Mouse (Mus musculus) fibroblast of lung, adult 2 months (primary cell): Measurements from ENCODE around the gene Dennd6a.
"Not testable (repeated sequence)": the region's sequence is repeated elsewhere in the genome, so short reads cannot be mapped to it uniquely, and the experiment has no call there.

Experiments used
- DNase-seq: peaks from one replicate; pipeline ENCODE4 v3.0.0-alpha.2; 2011; ENCODE audit warnings: low read depth

Gene Dennd6a

GRCm38 (mm10) chr14:26643006-26643624 lies 69.5 kb downstream of the Dennd6a start:
- no peak for DNase-seq

DNA sequence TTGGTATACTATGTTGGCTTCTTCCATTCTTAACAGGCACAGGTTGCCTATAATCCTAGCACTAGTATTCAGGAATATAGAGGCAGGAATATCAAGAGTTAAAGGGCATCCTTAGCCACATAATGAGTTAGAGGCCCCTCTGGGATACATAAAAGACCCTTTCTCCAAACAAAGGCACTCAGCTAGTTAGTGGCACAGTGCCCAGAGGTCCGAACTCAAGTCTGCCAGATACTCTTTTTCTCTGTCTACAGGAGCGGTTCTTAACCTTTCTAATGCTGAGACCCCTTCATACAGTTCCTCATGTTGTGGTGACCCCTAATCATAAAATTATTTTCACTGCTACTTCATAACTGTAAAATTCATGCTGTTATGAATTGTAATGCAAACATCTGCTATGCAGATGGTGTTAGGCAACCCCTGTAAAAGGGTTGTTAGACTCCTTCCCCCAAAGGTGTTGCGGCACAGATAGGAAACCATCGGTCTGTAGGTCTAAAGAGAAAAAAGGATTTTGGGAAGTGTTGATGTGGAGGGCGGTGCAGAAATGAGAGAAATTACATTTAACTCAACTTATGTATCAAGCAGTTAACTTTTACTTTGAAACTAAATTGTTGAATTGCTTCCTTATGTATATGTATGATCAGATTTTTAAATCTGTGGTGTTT lies 72.5 kb downstream of the Dennd6a start:
- DNase-seq: no peak

GRCm38 (mm10) chr14:26647811-26648210 lies 74.2 kb downstream of the Dennd6a start:
- DNase-seq: no peak

GRCm38 (mm10) chr14:26651901-26652300 lies 78.2 kb downstream of the Dennd6a start:
- DNase-seq: no peak

DNA sequence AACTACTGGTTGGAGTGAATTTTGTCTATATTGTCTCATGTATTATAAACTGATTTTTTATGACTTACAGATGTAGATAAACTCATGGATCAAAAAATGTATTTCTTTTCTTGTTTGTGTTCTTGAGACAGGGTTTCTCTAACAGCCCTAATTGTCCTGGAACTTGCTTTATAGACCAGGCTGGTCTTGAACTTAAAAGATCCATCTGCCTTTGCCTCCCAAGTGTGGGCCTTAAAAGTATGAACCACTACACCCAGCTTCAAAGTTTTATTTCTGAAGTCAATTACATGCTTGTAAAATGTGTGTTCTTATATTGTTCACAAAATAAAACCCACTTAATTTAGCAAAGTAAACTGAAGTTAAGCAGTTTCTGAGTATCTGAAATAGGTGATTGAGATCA lies 84.5 kb downstream of the Dennd6a start:
- no peak for DNase-seq

- no peak for DNase-seq
Measured at GRCm38 (mm10) chr14:26660233-26660632, 86.6 kb downstream of the Dennd6a start.

GRCm38 (mm10) chr14:26662016-26662415 lies 88.4 kb downstream of the Dennd6a start:
- DNase-seq: no peak

- no peak for DNase-seq
Measured at GRCm38 (mm10) chr14:26662488-26662887, 88.8 kb downstream of the Dennd6a start.

DNA sequence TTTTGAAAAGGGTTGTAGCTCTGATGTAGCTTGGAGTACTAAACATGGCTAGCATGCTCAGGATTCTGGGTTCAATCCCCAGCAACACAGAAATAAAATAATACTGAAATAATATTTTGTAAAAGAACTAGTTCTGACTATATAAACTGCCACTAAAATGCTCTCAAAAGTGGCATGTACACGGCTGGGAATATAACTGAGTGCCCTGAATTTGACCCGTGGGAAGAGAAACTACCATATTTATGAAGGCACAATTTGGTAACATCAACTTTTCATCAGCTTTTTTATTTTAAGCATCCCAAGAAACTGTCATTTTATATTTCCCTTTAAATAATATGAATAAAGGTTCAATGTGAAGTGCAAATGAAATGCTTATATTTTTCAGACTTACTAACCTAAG lies 90.2 kb downstream of the Dennd6a start:
- DNase-seq: no peak

DNA sequence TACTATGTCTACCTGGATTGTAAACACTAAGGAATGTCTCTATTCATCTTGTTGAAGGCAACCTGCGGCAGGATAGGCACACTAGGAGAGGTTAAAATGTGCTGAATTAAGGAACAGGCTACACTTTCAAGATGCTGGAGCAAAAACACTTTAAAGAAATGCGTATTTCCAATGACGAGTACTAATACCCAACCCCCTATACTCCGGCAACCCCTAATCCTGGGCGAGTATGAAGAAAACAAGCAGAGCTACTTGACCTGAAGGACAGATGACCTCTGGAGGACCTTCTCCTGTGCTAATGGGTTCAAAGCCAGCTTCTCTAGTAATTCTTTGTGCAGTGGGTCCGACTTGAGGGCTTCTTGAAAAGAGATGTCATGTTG lies 94.3 kb downstream of the Dennd6a start:
- DNase-seq: no peak

GRCm38 (mm10) chr14:26668371-26669291 lies 95.0 kb downstream of the Dennd6a start:
- DNase-seq: no peak

DNA sequence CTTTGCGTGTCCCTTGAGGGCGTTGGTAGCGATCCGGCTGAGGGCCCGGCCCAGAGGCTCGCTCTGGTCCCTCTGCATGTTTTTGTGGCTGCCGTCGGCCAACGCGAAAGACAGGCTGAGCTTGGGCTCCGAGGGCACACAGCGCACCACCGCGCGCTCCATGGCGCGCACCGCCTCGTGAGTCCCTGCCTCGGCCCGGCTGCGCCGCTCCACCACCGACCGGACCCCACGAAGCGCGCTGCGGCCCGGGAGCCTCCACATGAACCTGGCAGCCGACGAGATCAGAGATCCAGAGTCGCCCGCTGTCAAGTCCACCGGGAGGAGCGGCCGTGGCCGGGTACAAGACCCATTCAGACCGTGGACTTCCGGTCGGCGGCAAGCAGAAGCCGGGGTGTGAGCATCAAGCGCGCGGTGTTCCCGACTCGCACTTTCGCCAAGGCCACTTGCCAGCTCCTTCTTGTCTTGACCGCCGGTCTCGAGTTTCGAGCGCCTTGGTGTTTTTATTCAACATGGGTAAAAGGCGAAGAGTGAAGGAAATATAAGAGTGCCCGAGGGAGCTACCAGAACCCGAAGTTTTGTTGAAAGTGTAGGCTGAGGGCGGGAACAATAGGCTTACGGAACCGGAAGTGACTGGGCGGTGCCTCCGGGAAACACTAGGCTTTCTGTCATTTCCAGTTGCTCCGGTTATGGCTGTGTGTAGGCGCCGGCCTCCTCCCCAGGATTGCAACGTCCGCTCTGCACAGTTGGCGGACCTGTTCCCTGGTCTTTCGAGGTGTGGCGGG lies 95.8 kb downstream of the Dennd6a start, which contains the start of gene Pde12:
TSS of gene Pde12 (minus strand) at position 592 of the 782 bp plus-strand sequence.
- peak; percentile 79 for DNase-seq

DNA sequence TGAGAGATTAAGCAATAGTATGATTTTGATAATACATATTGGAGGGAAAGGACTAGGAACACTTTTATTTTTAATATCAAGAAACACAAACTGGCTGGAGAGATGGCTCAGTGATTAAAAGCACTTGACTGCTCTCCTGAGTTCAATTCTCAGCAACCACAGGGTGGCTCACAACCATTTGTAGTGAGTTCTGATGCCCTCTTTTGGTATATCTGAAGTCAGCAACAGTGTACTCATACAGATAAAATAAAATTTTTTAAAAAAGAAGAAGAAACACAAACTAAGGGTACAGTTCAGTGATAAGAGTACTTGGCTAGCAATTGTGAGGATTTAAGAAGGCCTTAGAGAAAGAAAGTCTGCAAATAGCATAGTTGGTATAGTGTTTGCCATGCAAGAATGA lies 97.3 kb downstream of the Dennd6a start:
- DNase-seq: no peak

DNA sequence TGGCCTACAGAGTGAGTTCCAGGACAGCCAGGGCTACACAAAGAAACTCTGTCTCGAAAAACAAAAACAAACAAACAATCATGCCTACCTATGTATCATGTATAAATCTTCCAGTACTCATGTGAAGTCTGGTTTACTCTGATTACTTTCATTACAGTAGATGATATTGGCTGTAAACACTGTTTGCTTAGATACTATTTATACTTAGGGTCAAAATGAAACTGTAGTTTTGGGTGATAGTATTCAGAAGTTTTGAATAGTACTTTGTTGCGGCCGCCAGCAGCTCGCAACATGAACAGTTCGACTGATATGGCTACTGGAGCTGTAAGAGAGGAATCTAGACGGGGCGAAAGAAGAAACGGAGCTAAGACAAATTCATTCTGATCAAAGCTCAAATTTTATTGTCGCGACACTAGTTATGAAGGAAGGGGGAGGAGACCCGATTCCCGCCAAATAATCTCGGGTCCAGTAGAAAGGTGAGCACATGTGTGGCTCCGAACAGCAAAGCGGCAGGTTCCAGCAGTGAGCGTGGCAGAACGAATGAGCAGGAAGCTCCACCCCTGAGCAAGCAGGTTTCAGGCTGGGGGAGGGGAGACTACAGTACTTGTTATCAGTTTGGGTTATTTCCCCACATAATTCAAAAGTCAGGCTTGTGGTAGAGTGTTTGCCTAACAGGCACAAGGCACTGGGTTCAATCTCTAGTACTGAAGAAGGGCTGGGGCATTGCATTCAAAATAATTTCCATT lies 98.4 kb downstream of the Dennd6a start:
- DNase-seq: not testable (repeated sequence)

DNA sequence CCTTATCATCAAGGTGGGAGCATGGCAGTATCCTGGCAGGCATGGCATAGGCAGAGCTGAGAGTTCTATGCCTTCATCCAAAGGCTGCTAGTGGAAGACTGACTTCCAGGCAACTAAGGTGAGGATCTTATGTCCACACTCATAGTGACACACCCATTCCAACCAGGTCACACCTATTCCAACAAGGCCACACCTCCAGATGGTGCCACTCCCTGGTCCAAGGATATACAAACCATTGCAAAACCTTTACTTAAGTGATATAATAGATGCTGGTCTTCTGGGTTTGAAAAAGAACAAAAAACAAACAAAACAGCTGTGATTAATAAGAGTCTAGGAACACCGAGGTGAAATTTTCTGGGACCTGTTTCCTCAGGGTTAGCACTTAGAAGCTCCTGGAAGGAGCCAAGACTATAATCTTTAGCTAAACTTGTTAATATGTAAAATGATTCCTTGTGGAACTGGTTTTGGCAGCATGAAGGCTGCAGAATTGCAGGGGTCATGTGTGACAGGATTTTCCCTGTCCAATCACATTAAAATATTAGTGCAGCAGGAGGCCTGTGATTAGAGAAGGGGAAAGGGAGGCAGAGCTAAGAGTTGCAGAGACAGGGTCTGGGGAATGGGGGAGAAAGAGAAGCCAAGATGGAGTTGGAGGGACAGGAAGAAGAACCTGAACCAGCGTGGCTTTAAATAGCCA lies 101.0 kb downstream of the Dennd6a start:
- DNase-seq: not testable (repeated sequence)

DNA sequence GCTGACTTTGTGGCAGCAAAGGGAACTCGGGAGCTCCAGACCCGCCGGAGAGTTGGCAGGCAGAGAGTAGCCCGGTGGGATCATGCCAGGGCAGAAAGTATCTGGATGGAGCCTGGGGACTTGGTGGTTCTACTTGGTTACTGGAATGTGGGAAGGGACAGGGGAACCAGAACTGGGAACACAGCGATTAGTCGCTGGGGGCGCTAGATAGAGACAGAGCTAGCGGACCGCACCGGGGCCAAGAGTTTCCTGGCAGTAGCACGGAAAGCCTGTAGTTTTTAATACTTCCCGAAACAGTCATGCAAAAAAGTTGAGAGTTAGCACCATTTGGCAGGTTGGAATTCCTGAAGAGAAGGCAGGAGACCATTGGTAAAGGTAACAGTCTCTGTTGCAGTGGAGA lies 101.7 kb downstream of the Dennd6a start:
- no peak for DNase-seq

DNA sequence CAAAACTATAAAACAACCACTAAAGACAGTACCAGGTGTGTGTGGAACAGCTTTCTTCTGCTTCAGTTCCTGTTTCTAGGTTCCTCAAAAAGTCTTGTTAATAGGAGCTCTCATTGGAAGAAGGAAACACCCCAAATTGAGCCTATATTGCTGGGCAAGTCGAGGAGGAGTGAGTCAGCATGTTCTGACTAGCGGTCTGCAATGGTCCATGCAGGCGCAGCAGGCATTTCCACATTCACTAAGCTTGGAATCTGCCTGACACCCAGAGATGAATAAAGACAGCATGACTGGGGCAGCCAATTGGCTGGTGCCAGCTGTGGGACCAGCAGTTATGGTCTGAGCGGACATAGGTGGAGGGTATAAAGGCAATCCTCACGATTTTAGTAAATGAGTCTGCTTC lies 102.1 kb downstream of the Dennd6a start:
- DNase-seq: no peak
